Mouse (Mus musculus) heart, adult 8-10 months (tissue): ENCODE results near the gene Nxn. TPM values are rescaled to one million over a fixed set of nuclear protein-coding genes. Genes with fewer than 3 reads are reported as not detected.

ENCODE experiments used
- DNase-seq: peaks from one replicate; pipeline ENCODE4 v3.0.0; 2022; ENCODE audit warnings: low spot score
- total RNA-seq, 4 experiments: library from RNA; stranded (reverse); gene quantifications; 2 replicates each; pipeline ENCODE4 v1.2.4; 2022

Nxn gene
- total RNA-seq, 4 experiments from 2014 or later: 9.8 to 13.0 (median 11.0) TPM

GRCm38 (mm10) chr11:76363178-76363577 lies 35.8 kb downstream of the Nxn start:
- no peak for DNase-seq

GRCm38 (mm10) chr11:76361422-76361821 lies 37.5 kb downstream of the Nxn start:
- DNase-seq: no peak

GRCm38 (mm10) chr11:76360255-76360654 lies 38.7 kb downstream of the Nxn start:
- no peak for DNase-seq

- peak; percentile 15 for DNase-seq
These were observed 40.2 kb downstream of the Nxn start for GRCm38 (mm10) chr11:76358628-76359320.

GRCm38 (mm10) chr11:76357464-76357863 lies 41.5 kb downstream of the Nxn start:
- peak; percentile 19 for DNase-seq

DNA sequence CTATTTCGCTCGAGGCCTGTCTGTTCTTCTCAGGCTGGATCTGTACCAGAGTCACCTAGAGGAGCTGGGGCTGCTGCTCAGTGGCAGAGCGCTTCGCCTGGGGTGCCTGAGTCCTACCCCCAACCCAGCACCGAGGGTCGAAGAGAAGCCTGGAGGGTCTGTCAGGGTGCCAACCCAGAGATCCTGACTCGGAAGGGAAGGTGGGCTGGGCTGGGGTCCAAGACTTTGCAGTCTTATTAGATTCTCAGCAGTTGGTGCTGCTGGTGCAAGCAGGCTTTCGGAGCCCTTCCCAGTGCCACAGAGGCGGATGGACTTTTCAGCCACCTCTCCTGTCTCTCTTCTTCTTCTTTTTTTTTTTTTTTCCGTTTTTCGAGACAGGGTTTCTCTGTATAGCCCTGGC lies 42.8 kb downstream of the Nxn start:
- no peak for DNase-seq

DNA sequence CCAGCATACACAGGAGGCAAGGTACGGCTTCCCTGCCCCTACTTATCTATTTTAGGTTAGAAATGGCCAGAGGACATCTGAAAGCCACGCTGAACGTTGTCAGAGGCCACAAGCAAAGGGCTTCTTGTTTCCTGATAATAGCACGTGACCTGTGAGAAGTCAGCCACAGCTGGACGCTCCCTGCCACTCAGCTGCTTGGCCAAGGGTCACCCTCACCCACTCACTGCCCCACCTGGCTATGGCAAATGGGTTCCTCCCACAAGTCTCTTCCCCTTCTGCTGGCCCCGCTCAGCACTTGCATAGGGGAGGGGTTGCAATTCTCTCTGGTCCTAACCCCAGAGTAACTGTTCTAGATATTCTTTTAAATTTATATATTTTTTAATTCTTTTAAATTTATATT lies 43.5 kb downstream of the Nxn start:
- no peak for DNase-seq

GRCm38 (mm10) chr11:76352861-76353558 lies 45.9 kb downstream of the Nxn start:
- no peak for DNase-seq

GRCm38 (mm10) chr11:76351624-76352011 lies 47.3 kb downstream of the Nxn start:
- DNase-seq: no peak

- DNase-seq: no peak
These were observed 47.9 kb downstream of the Nxn start for GRCm38 (mm10) chr11:76350931-76351623.

- no peak for DNase-seq
These were observed 49.1 kb downstream of the Nxn start for GRCm38 (mm10) chr11:76349833-76350232.

DNA sequence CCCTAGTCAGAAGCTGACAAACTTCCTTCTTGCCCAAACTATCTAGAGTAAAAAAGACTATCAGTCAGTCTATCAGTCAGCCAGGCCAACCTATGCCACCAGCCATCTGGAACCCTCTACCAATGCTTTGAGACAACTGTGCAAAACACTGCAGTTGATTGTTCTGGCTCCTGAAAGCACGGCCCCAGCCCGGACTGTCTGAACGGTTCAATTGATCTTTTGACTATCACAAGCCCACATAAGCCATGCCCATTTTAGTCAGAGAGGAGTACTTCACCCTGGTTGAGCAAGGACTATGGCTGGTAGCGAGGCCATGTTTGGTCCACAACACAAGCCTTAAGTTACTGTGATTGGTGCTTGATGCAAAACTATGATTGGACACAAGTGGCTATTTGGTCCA lies 51.4 kb downstream of the Nxn start:
- DNase-seq: no peak

DNA sequence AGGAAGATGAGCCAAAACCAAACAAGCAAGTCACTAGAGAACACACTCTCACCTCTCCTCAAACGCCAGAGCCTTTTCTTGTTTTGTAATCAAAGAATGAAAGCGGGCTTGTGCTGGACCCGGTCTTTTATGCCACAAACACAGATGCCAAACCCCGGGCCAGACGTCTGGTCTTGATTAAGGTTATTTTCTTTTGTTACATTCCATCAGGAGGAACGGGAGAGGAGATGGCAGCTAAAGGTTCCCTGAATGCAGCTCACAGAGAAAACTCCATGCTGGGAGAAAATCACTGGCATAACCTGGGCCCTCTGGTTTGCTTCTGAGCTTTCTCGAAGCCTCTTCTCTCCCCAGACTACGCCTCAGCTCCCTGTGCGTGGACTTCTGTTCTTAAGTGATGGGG lies 55.9 kb downstream of the Nxn start:
- DNase-seq: no peak

DNA sequence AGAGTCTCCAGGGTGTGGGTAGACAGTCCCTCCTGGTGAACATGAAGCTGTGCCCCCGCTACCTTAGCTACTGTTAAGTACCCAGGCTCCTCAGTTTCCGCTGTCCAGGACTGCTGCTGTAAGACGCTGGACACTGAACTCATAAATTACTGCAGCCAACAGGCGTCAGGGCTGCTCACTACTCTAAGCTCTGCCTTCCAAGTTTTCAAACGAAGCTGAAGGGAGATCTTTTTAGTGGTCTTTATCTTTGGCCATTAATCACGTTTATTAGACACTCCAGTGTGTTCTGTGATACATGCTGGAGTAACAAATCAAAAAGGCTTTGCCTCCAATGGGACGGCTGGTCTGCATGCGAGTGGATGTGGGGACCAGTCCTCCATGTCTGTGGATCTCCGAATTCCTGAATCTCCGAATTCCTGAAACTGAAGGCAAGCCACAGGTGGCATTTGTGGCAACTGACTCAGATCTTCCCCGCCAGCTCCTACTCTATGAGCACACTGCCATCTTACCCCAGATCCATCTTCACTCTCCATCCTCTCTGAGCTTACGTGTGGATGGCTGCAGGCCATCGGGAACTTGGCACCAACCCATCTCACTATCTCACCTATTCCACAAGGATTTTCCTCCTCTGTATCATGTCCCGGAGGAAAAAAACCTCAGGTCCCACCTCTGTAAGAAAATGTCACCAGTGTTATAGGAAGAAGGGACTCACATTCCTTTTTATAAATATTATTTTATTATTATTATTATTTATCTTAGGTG lies 56.9 kb downstream of the Nxn start:
- DNase-seq: no peak

DNA sequence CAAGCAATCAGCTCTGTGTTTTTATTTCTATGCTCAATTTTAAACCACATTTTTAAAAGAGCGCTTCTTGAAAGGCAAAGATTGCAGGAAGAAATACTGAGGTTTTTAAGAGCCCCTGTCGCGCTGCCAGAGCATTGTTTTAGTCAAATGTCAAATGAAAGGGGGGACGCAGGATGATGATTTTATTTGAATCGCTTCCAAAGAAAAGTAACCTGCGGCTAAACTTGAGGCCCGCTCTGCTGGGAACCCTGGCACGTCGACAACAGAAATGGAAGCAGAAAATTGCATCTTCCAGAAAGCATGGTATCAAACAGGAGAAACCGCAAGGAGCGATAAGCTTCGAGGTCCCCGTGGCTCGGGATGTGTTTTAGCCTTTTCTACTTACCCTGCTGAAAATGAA lies 57.8 kb downstream of the Nxn start:
- DNase-seq: no peak

GRCm38 (mm10) chr11:76339830-76340229 lies 59.1 kb downstream of the Nxn start:
- no peak for DNase-seq

DNA sequence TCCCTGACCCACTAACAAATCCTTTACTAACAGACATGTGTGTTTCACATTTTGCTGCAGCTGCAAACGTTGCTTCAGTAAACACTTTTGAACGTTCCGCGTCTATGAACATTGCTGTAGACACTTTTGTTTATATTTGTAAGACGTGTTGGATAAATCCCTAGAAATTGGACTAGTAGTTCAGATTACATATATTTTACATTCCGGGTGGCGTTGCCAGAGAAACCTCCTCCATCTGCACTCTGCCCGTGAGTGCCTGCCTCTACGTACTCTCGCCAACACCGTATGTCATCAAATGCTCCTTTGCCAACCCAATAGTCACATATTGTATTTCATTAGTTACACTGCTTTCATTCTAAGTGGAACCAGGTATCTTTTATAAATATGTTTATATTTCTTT lies 59.8 kb downstream of the Nxn start:
- no peak for DNase-seq

DNA sequence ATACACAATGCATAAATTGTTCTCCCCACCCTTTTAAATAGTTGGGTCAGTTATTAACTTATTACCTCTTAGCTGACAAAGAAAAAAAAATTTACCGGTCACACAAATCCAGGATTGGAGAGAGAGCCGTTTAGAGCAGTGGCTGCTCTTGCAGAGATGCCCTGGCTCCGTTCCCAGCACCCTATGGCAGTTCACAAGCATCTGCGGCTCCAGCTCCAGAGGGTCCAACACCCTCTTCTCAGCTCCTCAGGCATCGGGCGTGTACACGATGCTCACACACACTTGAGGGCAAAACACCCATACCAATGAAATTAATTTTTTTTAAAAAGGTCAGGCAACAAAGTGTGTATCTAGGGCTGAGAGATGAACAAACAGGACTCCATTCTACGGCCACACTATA lies 60.3 kb downstream of the Nxn start:
- DNase-seq: no peak

- DNase-seq: no peak
These were observed 61.2 kb downstream of the Nxn start for GRCm38 (mm10) chr11:76337764-76338163.

- DNase-seq: no peak
These were observed 61.7 kb downstream of the Nxn start for GRCm38 (mm10) chr11:76337236-76337635.

DNA sequence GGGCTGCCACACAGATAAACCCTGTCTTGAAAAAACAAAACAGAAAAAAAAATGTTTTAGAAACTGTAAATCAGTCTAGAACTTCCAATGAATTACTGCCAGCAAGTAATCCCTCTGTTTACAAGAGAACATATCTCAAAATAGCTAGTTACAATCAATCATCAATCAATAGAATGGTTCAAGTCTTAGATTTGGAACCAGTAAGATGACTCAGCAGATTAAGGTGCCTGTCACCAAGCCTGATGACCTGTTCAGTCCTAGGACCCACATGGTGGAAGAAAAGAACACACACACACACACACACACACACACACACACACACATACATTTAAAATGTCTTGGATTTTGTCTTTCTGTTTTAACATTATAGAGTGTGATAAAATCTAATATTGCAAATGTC lies 62.7 kb downstream of the Nxn start:
- DNase-seq: no peak

DNA sequence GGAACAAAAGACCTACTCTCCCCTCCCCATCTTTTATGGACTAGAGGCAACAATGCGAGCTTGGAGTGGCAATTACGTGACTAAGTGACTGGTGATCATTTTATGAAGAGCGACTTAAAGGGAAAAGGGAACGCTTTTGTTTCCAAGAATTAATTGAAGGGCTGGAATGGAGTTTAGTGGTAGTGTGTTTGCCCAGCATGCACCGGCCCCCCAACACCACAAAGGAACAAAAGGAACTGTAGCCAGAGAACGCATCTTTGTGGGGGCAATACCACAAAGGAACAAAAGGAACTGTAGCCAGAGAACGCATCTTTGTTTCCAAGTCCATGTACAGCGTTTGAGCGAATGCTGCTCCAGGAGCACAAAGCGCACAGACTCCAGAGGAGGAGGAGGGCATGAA lies 64.0 kb downstream of the Nxn start:
- DNase-seq: no peak
